Comparison of ENCODE assay signal across 19 mouse cellular contexts in genomic region chr6:114722046-114722445, GRCm38 (mm10).
"Had no signal": no experiment of that assay in that cellular context is flagged by ENCODE, and none has a peak within 500 bp of the region (broad histone marks: within the 10 kb centered on the region; RNA-seq: fewer than 3 reads in every experiment).

No protein-coding gene starts in this region.

- H3K4me3 ChIP-seq: midbrain, embryonic 10.5 days; midbrain, embryonic 12.5 days; myocyte; neural tube, embryonic 13.5 days; neural tube, embryonic 15.5 days; stomach, embryonic 15.5 days had no signal

- DNase-seq: lung, adult 18-20 months; lung, embryonic 14.5 days; lung, postnatal 10 days; lung, postnatal 4 days; midbrain, embryonic 14.5 days; retina, postnatal 1 day; right cerebral cortex, adult 18-20 months; right cerebral cortex, postnatal 25 days; right cerebral cortex, postnatal 4 days; thymus, adult 2 months; thymus, postnatal 25 days; thymus, postnatal 4 days had no signal

- H3K27ac ChIP-seq: midbrain, embryonic 10.5 days; midbrain, embryonic 12.5 days; neural tube, embryonic 13.5 days; neural tube, embryonic 15.5 days; stomach, embryonic 15.5 days; stomach, postnatal 0 days had no signal
